Mouse (Mus musculus): Measurements from ENCODE around the gene Pvalb. TPM values are rescaled to one million over a fixed set of nuclear protein-coding genes. Genes with fewer than 3 reads are reported as not detected.

The Pvalb gene
- total RNA-seq, 2 experiments from 2014 or later, result not detected

GRCm38 (mm10) chr15:78204053-78204847, 1.9 kb downstream of the Pvalb start:
- no peak for ATAC-seq (replicated peaks; ENCODE audit: low FRiP score, poor library complexity, severe bottlenecking)

- ATAC-seq (replicated peaks; ENCODE audit: low FRiP score, poor library complexity, severe bottlenecking), result no peak
Measured at GRCm38 (mm10) chr15:78195096-78195880, 10.9 kb downstream of the Pvalb start.

GRCm38 (mm10) chr15:78194320-78194719, 11.9 kb downstream of the Pvalb start:
- no peak for ATAC-seq (replicated peaks; ENCODE audit: low FRiP score, poor library complexity, severe bottlenecking)

GRCm38 (mm10) chr15:78189636-78190035, 16.6 kb downstream of the Pvalb start:
- no peak for ATAC-seq (replicated peaks; ENCODE audit: low FRiP score, poor library complexity, severe bottlenecking)

- no peak for ATAC-seq (replicated peaks; ENCODE audit: low FRiP score, poor library complexity, severe bottlenecking)
Measured at GRCm38 (mm10) chr15:78188546-78188945, 17.7 kb downstream of the Pvalb start.

GRCm38 (mm10) chr15:78186906-78187305, 19.3 kb downstream of the Pvalb start:
- ATAC-seq (replicated peaks; ENCODE audit: low FRiP score, poor library complexity, severe bottlenecking), result no peak

GRCm38 (mm10) chr15:78185609-78186008, 20.6 kb downstream of the Pvalb start:
- ATAC-seq (replicated peaks; ENCODE audit: low FRiP score, poor library complexity, severe bottlenecking), result no peak

- ATAC-seq (replicated peaks; ENCODE audit: low FRiP score, poor library complexity, severe bottlenecking), result no peak
Measured at GRCm38 (mm10) chr15:78184855-78185254, 21.3 kb downstream of the Pvalb start.

GRCm38 (mm10) chr15:78181701-78182405, 24.3 kb downstream of the Pvalb start:
- no peak for ATAC-seq (replicated peaks; ENCODE audit: low FRiP score, poor library complexity, severe bottlenecking)

- no peak for ATAC-seq (replicated peaks; ENCODE audit: low FRiP score, poor library complexity, severe bottlenecking)
Measured at GRCm38 (mm10) chr15:78179775-78180174, 26.4 kb downstream of the Pvalb start.

- no peak for ATAC-seq (replicated peaks; ENCODE audit: low FRiP score, poor library complexity, severe bottlenecking)
Measured at GRCm38 (mm10) chr15:78178397-78178796, 27.8 kb downstream of the Pvalb start.

GRCm38 (mm10) chr15:78177257-78177656, 28.9 kb downstream of the Pvalb start:
- ATAC-seq (replicated peaks; ENCODE audit: low FRiP score, poor library complexity, severe bottlenecking), result no peak

- ATAC-seq (replicated peaks; ENCODE audit: low FRiP score, poor library complexity, severe bottlenecking), result no peak
Measured at GRCm38 (mm10) chr15:78174887-78175245, 31.3 kb downstream of the Pvalb start.

GRCm38 (mm10) chr15:78173972-78174886, 32.0 kb downstream of the Pvalb start, which contains the start of gene Ift27:
Gene Ift27 (minus strand): TSS chr15:78174107.
- peak; percentile 93 for ATAC-seq (replicated peaks; ENCODE audit: low FRiP score, poor library complexity, severe bottlenecking)

- no peak for ATAC-seq (replicated peaks; ENCODE audit: low FRiP score, poor library complexity, severe bottlenecking)
Measured at GRCm38 (mm10) chr15:78172899-78173817, 33.0 kb downstream of the Pvalb start.

GRCm38 (mm10) chr15:78172256-78172898, 33.8 kb downstream of the Pvalb start:
- ATAC-seq (replicated peaks; ENCODE audit: low FRiP score, poor library complexity, severe bottlenecking), result no peak

GRCm38 (mm10) chr15:78171651-78172050, 34.5 kb downstream of the Pvalb start:
- ATAC-seq (replicated peaks; ENCODE audit: low FRiP score, poor library complexity, severe bottlenecking), result no peak

GRCm38 (mm10) chr15:78170708-78171107, 35.5 kb downstream of the Pvalb start:
- no peak for ATAC-seq (replicated peaks; ENCODE audit: low FRiP score, poor library complexity, severe bottlenecking)

All from erythroid progenitor cell, adult 5-6 weeks (primary cell).